Mouse (Mus musculus) heart, postnatal 0 days (tissue): ENCODE results near the gene D630003M21Rik. TPM values are rescaled to one million over a fixed set of nuclear protein-coding genes. Genes with fewer than 3 reads are reported as not detected.

ENCODE experiments used
- ATAC-seq: fragments of 200-750 bp; cut with Nextera tagmentation; 2 replicates; pipeline ENCODE4 v1.8.0; 2017; ENCODE audit warnings: low read depth, moderate number of reproducible peaks, moderate library complexity; ENCODE audit not compliant: insufficient read depth
- DNase-seq: peaks from one replicate; pipeline ENCODE4 v3.0.0-alpha.2; 2016; ENCODE audit warnings: low spot score
- H3K27ac ChIP-seq: fragments of 300-500 bp; sonication (generic); 2 replicates; pipeline ENCODE4 v1.5.1; 2014; ENCODE audit warnings: low read depth, mild to moderate bottlenecking
- H3K27me3 ChIP-seq: fragments of 300-500 bp; sonication (generic); 2 replicates; pipeline ENCODE4 v1.6.1; 2014; ENCODE audit warnings: low read length, mixed read lengths; ENCODE audit not compliant: control insufficient read depth, insufficient read depth
- H3K36me3 ChIP-seq: fragments of 300-500 bp; sonication (generic); replicated peaks from 2 replicates; pipeline ENCODE4 v1.6.1; 2014; ENCODE audit warnings: low read length, mixed read lengths; ENCODE audit not compliant: control insufficient read depth, insufficient read depth
- H3K4me1 ChIP-seq: fragments of 300-500 bp; sonication (generic); 2 replicates; pipeline ENCODE4 v1.6.1; 2014; ENCODE audit warnings: antibody characterized with exemption; ENCODE audit not compliant: control insufficient read depth, insufficient read depth
- H3K4me2 ChIP-seq: fragments of 300-500 bp; sonication (generic); 2 replicates; pipeline ENCODE4 v1.6.1; 2014; ENCODE audit warnings: low read depth, mild to moderate bottlenecking, low read length, moderate library complexity
- H3K4me3 ChIP-seq: fragments of 300-500 bp; sonication (generic); 2 replicates; pipeline ENCODE4 v1.5.1; 2014; ENCODE audit warnings: low read depth, low read length
- H3K9ac ChIP-seq: fragments of 300-500 bp; sonication (generic); replicated peaks from 2 replicates; pipeline ENCODE4 v1.6.1; 2014; ENCODE audit warnings: low read depth, low read length, mixed read lengths
- H3K9me3 ChIP-seq: fragments of 300-500 bp; sonication (generic); replicated peaks from 2 replicates; pipeline ENCODE4 v1.6.1; 2016; ENCODE audit warnings: low read length; ENCODE audit not compliant: control insufficient read depth
- CTCF ChIP-seq: IDR thresholded peaks from 2 replicates; pipeline ENCODE4 v1.5.1; 2016; ENCODE audit warnings: antibody characterized with exemption, control low read depth, low read depth
- EP300 ChIP-seq: IDR thresholded peaks from 2 replicates; pipeline ENCODE4 v1.6.1; 2016; ENCODE audit warnings: antibody characterized with exemption, low read depth
- WGBS: fragments of 180-500 bp; shearing (Covaris S2); extraction: QIAGEN DNeasy Blood & Tissue Kit; methylation state at CpG from one replicate; pipeline ENCODE4 v1.1.7; 2014; 5-methylcytosine and 5-hydroxymethylcytosine counted together
- polyA plus RNA-seq: library from polyadenylated mRNA; unstranded; fragments of >200 nt; fragmentation: Nextera tagmentation; extraction: Ambion mirVana; gene quantifications from 2 replicates; pipeline ENCODE4 v1.2.1, GENCODE M21; 2015
- total RNA-seq: library from RNA; depleted of rRNA; stranded (reverse); fragments of >200 nt; gene quantifications from 2 replicates; pipeline ENCODE4 v1.2.3, GENCODE M21; 2014; ENCODE audit warnings: low replicate concordance

The D630003M21Rik gene
- total and polyA plus RNA-seq, 2 experiments from 2014 or later = 2.1 to 2.4 TPM

DNA sequence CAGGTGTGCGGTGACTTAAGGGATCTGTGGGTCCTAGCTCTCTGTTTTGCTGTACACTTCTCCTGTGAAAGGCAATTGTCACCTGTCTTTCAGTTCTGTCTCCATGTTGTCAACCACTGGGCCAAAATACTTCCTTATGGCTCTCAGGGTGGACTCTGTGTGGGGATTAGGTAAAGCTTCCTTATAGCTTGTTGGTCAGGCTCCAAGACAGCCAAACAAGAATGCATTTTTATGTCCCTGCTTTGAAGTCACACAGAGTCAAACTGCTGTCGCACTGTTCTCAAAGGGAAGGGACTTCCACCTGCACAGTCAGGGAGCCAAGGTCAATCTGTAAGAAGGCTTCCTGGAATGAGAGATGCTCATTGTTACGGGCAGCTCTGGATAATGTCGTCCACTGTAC lies 50.9 kb downstream of the D630003M21Rik start:
- H3K9ac ChIP-seq = no peak overlapping the region
- no peaks in the 10 kb centered on the region for H3K27me3 ChIP-seq
- H3K4me2 ChIP-seq = no peak overlapping the region
- TF ChIP-seq EP300 (no peak), CTCF (no peak)
- H3K4me1 ChIP-seq = peaks cover 12% of the 10 kb centered on the region; the same call in 1 of the 2 replicates
- H3K9me3 ChIP-seq = no peaks in the 10 kb centered on the region
- no peaks in the 10 kb centered on the region for H3K36me3 ChIP-seq
- WGBS = 77% methylated on average over 4 of the region's 4 CpGs
- no peak for DNase-seq
- ATAC-seq = no peak
- no peak overlapping the region for H3K4me3 ChIP-seq
- no peak overlapping the region for H3K27ac ChIP-seq

DNA sequence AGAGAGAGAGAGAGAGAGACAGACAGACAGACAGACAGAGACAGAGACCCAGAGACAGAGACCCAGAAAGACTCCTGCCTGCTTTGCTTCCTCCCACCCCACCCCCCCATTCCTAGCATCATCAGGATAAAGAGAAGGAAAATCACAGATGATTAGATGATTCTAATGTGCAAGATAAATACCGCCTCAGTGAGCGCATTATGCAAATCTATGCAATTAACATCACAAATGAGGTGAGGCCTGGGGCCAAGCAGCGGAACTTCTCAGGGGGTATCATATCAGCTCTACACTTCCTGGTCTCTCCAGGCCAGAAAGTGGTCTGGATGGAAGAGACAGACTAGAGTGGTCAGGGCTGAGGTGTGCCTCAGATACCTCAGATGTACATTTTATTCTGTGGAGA lies 51.4 kb downstream of the D630003M21Rik start:
- Histone ChIP-seq H3K9ac (no peak overlapping the region), H3K27ac (no peak overlapping the region), H3K27me3 (no peaks in the 10 kb centered on the region), H3K4me1 (peaks cover 12% of the 10 kb centered on the region; the same call in 1 of the 2 replicates), H3K9me3 (no peaks in the 10 kb centered on the region), H3K4me3 (no peak overlapping the region), H3K36me3 (no peaks in the 10 kb centered on the region), H3K4me2 (no peak overlapping the region)
- WGBS = 95% methylated on average over 3 of the region's 3 CpGs
- no peak for TF ChIP-seq EP300
- TF ChIP-seq CTCF = no peak
- DNase-seq = no peak
- ATAC-seq = no peak

DNA sequence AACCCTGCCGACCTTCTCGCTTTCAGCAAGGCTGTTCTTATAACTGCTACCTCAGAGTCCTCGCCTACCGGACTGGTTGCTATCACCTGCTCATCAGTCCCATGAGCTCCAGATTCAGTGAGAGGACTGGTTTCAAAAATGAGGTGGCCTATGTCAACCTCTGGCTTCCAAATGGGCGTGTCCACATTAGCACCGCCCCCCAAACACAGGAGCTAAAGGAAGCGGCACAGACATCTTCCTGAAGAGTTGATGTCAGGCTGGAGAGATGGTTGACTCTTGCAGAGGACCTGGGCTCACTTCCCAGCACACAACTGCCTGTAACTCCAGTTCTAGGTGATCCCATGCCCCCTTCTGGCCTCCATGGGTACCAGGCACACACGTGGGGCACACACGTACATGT lies 52.3 kb downstream of the D630003M21Rik start:
- Histone ChIP-seq H3K27me3 (no peaks in the 10 kb centered on the region), H3K4me3 (no peak overlapping the region), H3K9ac (no peak overlapping the region), H3K36me3 (no peaks in the 10 kb centered on the region), H3K4me2 (no peak overlapping the region), H3K9me3 (no peaks in the 10 kb centered on the region), H3K27ac (no peak overlapping the region), H3K4me1 (peaks cover 12% of the 10 kb centered on the region; the same call in 1 of the 2 replicates)
- DNase-seq (no peak), ATAC-seq (no peak)
- TF ChIP-seq CTCF = no peak
- no peak for TF ChIP-seq EP300
- 86% methylated on average over 9 of the region's 9 CpGs for WGBS

DNA sequence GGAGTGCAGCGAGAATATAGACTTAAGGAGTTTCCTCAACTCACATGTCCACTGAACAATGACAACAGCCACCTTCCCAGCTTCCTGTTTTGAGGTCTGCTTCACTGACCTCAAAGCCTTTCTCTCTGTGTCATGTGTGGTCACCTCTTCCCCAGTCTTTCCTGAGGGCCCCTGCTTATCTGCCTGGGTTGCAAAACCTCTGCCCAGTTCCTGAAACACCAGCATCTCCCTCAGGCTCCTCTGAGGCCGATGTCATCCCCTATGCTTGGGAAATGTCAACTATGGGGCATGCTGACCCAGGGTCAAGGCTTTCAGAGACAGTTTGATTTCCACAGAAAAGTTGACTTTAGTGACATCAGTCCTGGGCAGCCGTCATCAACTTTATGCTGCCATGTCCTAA lies 53.6 kb downstream of the D630003M21Rik start:
- peak overlapping the region; percentile 4; the same call in 1 of the 2 replicates for H3K27ac ChIP-seq
- DNase-seq = peak; percentile 36
- TF ChIP-seq CTCF (no peak), EP300 (no peak)
- WGBS = 31% methylated on average over 3 of the region's 3 CpGs
- H3K36me3 ChIP-seq = no peaks in the 10 kb centered on the region
- H3K9me3 ChIP-seq = no peaks in the 10 kb centered on the region
- H3K4me2 ChIP-seq = no peak overlapping the region
- no peak for ATAC-seq
- H3K9ac ChIP-seq = no peak overlapping the region
- no peaks in the 10 kb centered on the region for H3K27me3 ChIP-seq
- no peak overlapping the region for H3K4me3 ChIP-seq
- peaks cover 12% of the 10 kb centered on the region; the same call in 1 of the 2 replicates for H3K4me1 ChIP-seq

DNA sequence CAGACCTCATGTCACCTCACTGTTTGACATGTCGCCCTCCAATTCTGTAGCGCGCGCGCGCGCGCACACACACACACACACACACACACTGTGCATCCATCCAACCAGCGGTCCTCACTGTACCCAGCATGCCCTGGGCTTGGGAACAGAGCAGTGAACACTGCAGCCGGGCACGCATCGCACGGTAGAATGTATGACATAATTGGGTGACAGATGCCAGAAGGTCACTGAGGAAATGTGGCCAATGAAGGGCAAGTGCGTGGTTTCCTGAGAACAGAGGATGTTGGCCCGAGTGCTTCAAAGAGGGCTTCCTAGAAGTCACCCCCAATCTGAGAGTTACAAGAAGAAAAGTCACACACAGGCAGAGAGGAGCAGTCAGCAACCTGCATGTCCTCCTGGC lies 54.1 kb downstream of the D630003M21Rik start:
- Histone ChIP-seq H3K36me3 (no peaks in the 10 kb centered on the region), H3K4me3 (no peak overlapping the region), H3K9me3 (no peaks in the 10 kb centered on the region), H3K4me1 (peaks cover 14% of the 10 kb centered on the region; the same call in 1 of the 2 replicates), H3K27me3 (no peaks in the 10 kb centered on the region), H3K27ac (peak overlapping the region; percentile 4; the same call in 1 of the 2 replicates), H3K9ac (no peak overlapping the region), H3K4me2 (no peak overlapping the region)
- DNase-seq (no peak), ATAC-seq (peak; percentile 12; the same call in 1 of the 2 replicates)
- WGBS = 73% methylated on average over 15 of the region's 15 CpGs
- TF ChIP-seq CTCF (no peak), EP300 (no peak)

DNA sequence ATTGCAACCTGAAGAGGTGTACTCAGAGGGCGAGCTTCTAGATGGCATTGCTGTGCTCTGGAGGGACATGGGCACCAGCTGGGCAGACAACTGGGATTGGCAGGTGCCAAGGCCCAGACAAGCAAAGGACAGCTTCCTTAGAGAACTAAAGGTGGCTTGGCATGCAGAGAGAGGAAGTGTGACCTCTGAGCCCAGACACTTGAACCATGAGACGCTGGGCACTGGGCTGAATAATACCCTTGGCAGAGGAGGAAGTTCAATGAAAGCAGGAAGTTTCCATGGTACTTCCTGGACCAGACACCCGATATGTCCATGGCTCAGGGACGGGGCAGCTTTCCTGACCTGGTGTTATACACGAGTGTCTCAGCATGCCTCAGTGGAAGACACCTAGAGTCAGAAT lies 54.6 kb downstream of the D630003M21Rik start:
- Histone ChIP-seq H3K27ac (no peak overlapping the region), H3K27me3 (no peaks in the 10 kb centered on the region), H3K36me3 (no peaks in the 10 kb centered on the region), H3K4me1 (peaks cover 15% of the 10 kb centered on the region), H3K9me3 (no peaks in the 10 kb centered on the region), H3K9ac (no peak overlapping the region), H3K4me2 (no peak overlapping the region), H3K4me3 (no peak overlapping the region)
- no peak for ATAC-seq
- TF ChIP-seq EP300 = no peak
- no peak for TF ChIP-seq CTCF
- no peak for DNase-seq
- 76% methylated on average over 5 of the region's 5 CpGs for WGBS
